ENCODE assay signal across 32 mouse cellular contexts in the genomic region with DNA sequence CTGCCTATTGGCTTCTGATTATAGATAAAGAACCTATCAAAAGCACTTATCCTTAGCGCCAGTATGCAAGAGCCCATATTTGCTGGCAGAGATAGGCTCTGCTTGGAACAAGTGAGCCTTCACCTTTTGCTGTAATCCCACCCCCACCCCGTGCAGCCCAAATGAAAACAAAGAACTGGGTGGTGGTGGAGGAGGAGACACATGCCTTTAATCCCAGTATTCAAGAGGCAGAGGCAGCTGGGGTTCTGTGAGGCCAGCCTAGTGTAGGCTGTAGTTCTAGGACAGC. TPM values are rescaled to one million over a fixed set of nuclear protein-coding genes. Genes with fewer than 3 reads are reported as not detected.
DNase-seq lines count a peak whose midpoint lies in the region; ATAC-seq lines count a peak whose summit lies in the region.
"Had no signal": no experiment of that assay in that cellular context is flagged by ENCODE, and none has a peak within 500 bp of the region (broad histone marks: within the 10 kb centered on the region; RNA-seq: fewer than 3 reads in every experiment).

No protein-coding gene starts in this region.

- H3K36me3 ChIP-seq in heart, embryonic 13.5 days, result peaks cover 40% of the 10 kb centered on the region
- H3K36me3 ChIP-seq in liver, embryonic 11.5 days (ENCODE audit: control insufficient read depth, insufficient read depth, low read length), result peaks cover 10% of the 10 kb centered on the region; the same call in 1 of the 2 replicates
- H3K36me3 ChIP-seq in forebrain, embryonic 11.5 days (ENCODE audit: control insufficient read depth, insufficient read depth, low read length), result no peaks in the 10 kb centered on the region; the same call in none of the 2 replicates

- WGBS in heart, embryonic 13.5 days, result 25% methylated on average over 2 of the region's 2 CpGs
- 42% methylated on average over 2 of the region's 2 CpGs for WGBS in liver, embryonic 11.5 days
- 48% methylated on average over 2 of the region's 2 CpGs for WGBS in forebrain, embryonic 11.5 days

- peaks cover 36% of the 10 kb centered on the region for H3K4me1 ChIP-seq in heart, embryonic 13.5 days
- peaks cover 5% of the 10 kb centered on the region; the same call in 1 of the 2 replicates for H3K4me1 ChIP-seq in liver, embryonic 11.5 days (replicated peaks; ENCODE audit: control insufficient read depth, insufficient read depth, low read length)
- H3K4me1 ChIP-seq in brown adipose tissue, adult 24 weeks (ENCODE audit: control insufficient read depth, insufficient read depth, insufficient read length, low read length), result peaks cover 6% of the 10 kb centered on the region
- no peaks in the 10 kb centered on the region for H3K4me1 ChIP-seq in forebrain, embryonic 11.5 days (replicated peaks; ENCODE audit: control insufficient read depth, insufficient read depth, low read length)
- H3K4me1 ChIP-seq: embryonic facial prominence, embryonic 12.5 days; limb, embryonic 12.5 days; midbrain, embryonic 12.5 days; neural tube, embryonic 12.5 days had no signal

- H3K27me3 ChIP-seq in heart, embryonic 13.5 days (replicated peaks), result no peaks in the 10 kb centered on the region
- H3K27me3 ChIP-seq in liver, embryonic 11.5 days (replicated peaks; ENCODE audit: control insufficient read depth, insufficient read depth, low read length), result no peaks in the 10 kb centered on the region
- H3K27me3 ChIP-seq in forebrain, embryonic 11.5 days (ENCODE audit: control insufficient read depth, insufficient read depth, low read length), result no peaks in the 10 kb centered on the region
- H3K27me3 ChIP-seq: embryonic facial prominence, embryonic 12.5 days; kidney, embryonic 15.5 days; limb, embryonic 12.5 days; liver, embryonic 15.5 days; midbrain, embryonic 12.5 days; neural tube, embryonic 12.5 days had no signal

- H3K4me3 ChIP-seq in heart, embryonic 13.5 days, result no peak overlapping the region
- H3K4me3 ChIP-seq in liver, embryonic 11.5 days (ENCODE audit: low read depth, low read length), result no peak overlapping the region
- no peak overlapping the region for H3K4me3 ChIP-seq in brown adipose tissue, adult 24 weeks (ENCODE audit: insufficient read depth, low read depth, low read length)
- H3K4me3 ChIP-seq in forebrain, embryonic 11.5 days (ENCODE audit: low read depth, low read length), result no peak overlapping the region
- H3K4me3 ChIP-seq: embryonic facial prominence, embryonic 12.5 days; kidney, embryonic 15.5 days; left cerebral cortex, adult 2 months; limb, embryonic 12.5 days; liver, embryonic 15.5 days; megakaryocyte, embryonic 14.5 days; midbrain, embryonic 12.5 days; myocyte; neural tube, embryonic 12.5 days had no signal

- peak overlapping the region; percentile 82 for H3K27ac ChIP-seq in heart, embryonic 13.5 days (replicated peaks)
- no peak overlapping the region for H3K27ac ChIP-seq in liver, embryonic 11.5 days (ENCODE audit: low read depth, low read length)
- peak overlapping the region; percentile 59 for H3K27ac ChIP-seq in brown adipose tissue, adult 24 weeks (replicated peaks; ENCODE audit: low read depth, low read length)
- no peak overlapping the region for H3K27ac ChIP-seq in forebrain, embryonic 11.5 days (ENCODE audit: low read depth, low read length)
- H3K27ac ChIP-seq: embryonic facial prominence, embryonic 12.5 days; kidney, embryonic 15.5 days; left cerebral cortex, adult 2 months; limb, embryonic 12.5 days; liver, embryonic 15.5 days; midbrain, embryonic 12.5 days; neural tube, embryonic 12.5 days; stomach, postnatal 0 days had no signal

- no peak for ATAC-seq in heart, embryonic 13.5 days (ENCODE audit: extremely low read depth, insufficient number of reproducible peaks, low FRiP score, low TSS enrichment)
- peak; percentile 56; the same call in 1 of the 2 replicates for ATAC-seq in liver, embryonic 11.5 days (replicated peaks; ENCODE audit: low FRiP score)
- no peak for ATAC-seq in megakaryocyte, adult 5-6 weeks (ENCODE audit: poor library complexity, severe bottlenecking)
- no peak for ATAC-seq in forebrain, embryonic 11.5 days (replicated peaks; ENCODE audit: low FRiP score)
- ATAC-seq: forebrain, embryonic 16.5 days; hindbrain, embryonic 16.5 days had no signal

- H3K9me3 ChIP-seq in heart, embryonic 13.5 days, result no peaks in the 10 kb centered on the region
- H3K9me3 ChIP-seq in liver, embryonic 11.5 days (ENCODE audit: control insufficient read depth, low read length), result no peaks in the 10 kb centered on the region
- H3K9me3 ChIP-seq in forebrain, embryonic 11.5 days (ENCODE audit: control insufficient read depth, low read length), result no peaks in the 10 kb centered on the region
- H3K9me3 ChIP-seq: embryonic facial prominence, embryonic 12.5 days; kidney, embryonic 15.5 days; limb, embryonic 12.5 days; liver, embryonic 15.5 days; megakaryocyte, embryonic 14.5 days; midbrain, embryonic 12.5 days; neural tube, embryonic 12.5 days had no signal

- intact Hi-C loops in heart, postnatal 10 days (cut with DNase I), result no loop called here

- no peak for DNase-seq in heart, postnatal 10 days
- DNase-seq in liver, embryonic 11.5 days (ENCODE audit: low spot score), result no peak
- DNase-seq in liver, result no peak
- no peak for DNase-seq in forebrain, embryonic 11.5 days (ENCODE audit: low spot score)
- DNase-seq: B cell, adult 2 months; cerebellum, adult 11 months; cerebellum, adult 9-10 months; cerebellum, postnatal 36 days; embryo, embryonic 11 days; kidney, adult 18-20 months; kidney, postnatal 25 days; lung, postnatal 36 days; right cerebral cortex, adult 18-20 months; right cerebral cortex, postnatal 4 days; thymus, adult 18-20 months; thymus, postnatal 25 days had no signal

- H3K4me2 ChIP-seq in heart, embryonic 13.5 days, result peak overlapping the region; percentile 18; the same call in 1 of the 2 replicates
- no peak overlapping the region for H3K4me2 ChIP-seq in liver, embryonic 11.5 days
- no peak overlapping the region for H3K4me2 ChIP-seq in forebrain, embryonic 11.5 days (ENCODE audit: low read depth, low read length, severe bottlenecking)
- H3K4me2 ChIP-seq: embryonic facial prominence, embryonic 12.5 days; kidney, embryonic 15.5 days; limb, embryonic 12.5 days; liver, embryonic 15.5 days; midbrain, embryonic 12.5 days; neural tube, embryonic 12.5 days had no signal

- H3K9ac ChIP-seq in heart, embryonic 13.5 days, result 0 out of 2 replicates have a peak overlapping the region, but pooled peaks have one; percentile 1
- no peak overlapping the region for H3K9ac ChIP-seq in liver, embryonic 11.5 days (ENCODE audit: low read depth, low read length)
- no peak overlapping the region for H3K9ac ChIP-seq in forebrain, embryonic 11.5 days (ENCODE audit: low read length)
- H3K9ac ChIP-seq: embryonic facial prominence, embryonic 12.5 days; kidney, embryonic 15.5 days; limb, embryonic 12.5 days; liver, embryonic 15.5 days; midbrain, embryonic 12.5 days; neural tube, embryonic 12.5 days had no signal

RNA-seq across cellular contexts. Expression of a gene that starts 18.8 kb away (rescaled TPM):
- polyA plus RNA-seq in heart, embryonic 13.5 days (2015; fragmentation: Nextera tagmentation; extraction: Ambion mirVana), result 17.1 and 19.9 TPM in 2 replicates
- 1 to 10 TPM; 2.5 to 2.6 TPM for total RNA-seq in heart, postnatal 10 days (2021)
- polyA plus RNA-seq in liver, embryonic 11.5 days (2014; fragmentation: Nextera tagmentation; extraction: Ambion mirVana), result 19.7 and 23.3 TPM in 2 replicates
- 33.7 and 45.2 TPM in 2 replicates for polyA plus RNA-seq in brown adipose tissue, adult 24 weeks (2012; ENCODE audit: insufficient read depth, insufficient read length, missing spikeins)
- 0.22 and 0.80 TPM in 2 replicates for total RNA-seq in megakaryocyte, adult 5-6 weeks (2015)
- 0.53 TPM in 1 of 2 replicates, not detected in the other for total RNA-seq in megakaryocyte, adult 5-6 weeks (2017)
- 18.3 and 21.4 TPM in 2 replicates for polyA plus RNA-seq in forebrain, embryonic 11.5 days (2014; fragmentation: Nextera tagmentation; extraction: Ambion mirVana)
- total RNA-seq: granulocyte monocyte progenitor cell, adult 5-6 weeks had no signal

RNA-seq across cellular contexts. Expression of a gene that starts 22.7 kb away (rescaled TPM):
- 305 and 332 TPM in 2 replicates for polyA plus RNA-seq in heart, embryonic 13.5 days (2015; fragmentation: Nextera tagmentation; extraction: Ambion mirVana)
- 100 to 1,000 TPM; 310 to 323 TPM for total RNA-seq in heart, postnatal 10 days (2021)
- 251 and 283 TPM in 2 replicates for polyA plus RNA-seq in liver, embryonic 11.5 days (2014; fragmentation: Nextera tagmentation; extraction: Ambion mirVana)
- polyA plus RNA-seq in brown adipose tissue, adult 24 weeks (2012; ENCODE audit: insufficient read depth, insufficient read length, missing spikeins), result 398 and 413 TPM in 2 replicates
- 609 and 613 TPM in 2 replicates for total RNA-seq in megakaryocyte, adult 5-6 weeks (2015)
- total RNA-seq in megakaryocyte, adult 5-6 weeks (2017), result 770 and 822 TPM in 2 replicates
- 240 and 251 TPM in 2 replicates for polyA plus RNA-seq in forebrain, embryonic 11.5 days (2014; fragmentation: Nextera tagmentation; extraction: Ambion mirVana)

Comparison
In these comparisons a context has a peak if more than half of its experiments do, and no peak if none do; other contexts are left out.
1. H3K27ac ChIP-seq: peak in heart, embryonic 13.5 days (single experiment) and brown adipose tissue, adult 24 weeks (single experiment); none in liver, embryonic 11.5 days (single experiment) and forebrain, embryonic 11.5 days (single experiment).